Mouse (Mus musculus): ENCODE results near the gene Fibcd1. TPM values are rescaled to one million over a fixed set of nuclear protein-coding genes. Genes with fewer than 3 reads are reported as not detected.

Fibcd1 gene
- total and polyA plus RNA-seq, 2 experiments from 2014 or later: 19.4 to 48.5 TPM

- Histone ChIP-seq H3K27ac (ENCODE audit: low read depth, low read length) (0 out of 2 replicates have a peak overlapping the region, but pooled peaks have one; percentile 38), H3K4me2 (ENCODE audit: low read depth, low read length, poor library complexity, severe bottlenecking) (no peak overlapping the region), H3K4me1 (ENCODE audit: insufficient read depth, low read length) (no peaks in the 10 kb centered on the region), H3K4me3 (ENCODE audit: low read depth, low read length) (no peak overlapping the region), H3K9me3 (ENCODE audit: low read length) (no peaks in the 10 kb centered on the region), H3K9ac (replicated peaks; ENCODE audit: low read length, poor library complexity, severe bottlenecking) (no peak overlapping the region), H3K27me3 (ENCODE audit: insufficient read depth, low read length) (no peaks in the 10 kb centered on the region), H3K36me3 (ENCODE audit: insufficient read depth, low read length) (peaks cover 9% of the 10 kb centered on the region)
- no peak for TF ChIP-seq CTCF (IDR thresholded peaks at IDR 0.05)
- no peak for ATAC-seq (ENCODE audit: low FRiP score)
- WGBS: 77% methylated on average over 8 of the region's 8 CpGs
- DNase-seq (ENCODE audit: low spot score): peak; percentile 67
These were observed 54.5 kb downstream of the Fibcd1 start for GRCm38 (mm10) chr2:31791260-31791659.

DNA sequence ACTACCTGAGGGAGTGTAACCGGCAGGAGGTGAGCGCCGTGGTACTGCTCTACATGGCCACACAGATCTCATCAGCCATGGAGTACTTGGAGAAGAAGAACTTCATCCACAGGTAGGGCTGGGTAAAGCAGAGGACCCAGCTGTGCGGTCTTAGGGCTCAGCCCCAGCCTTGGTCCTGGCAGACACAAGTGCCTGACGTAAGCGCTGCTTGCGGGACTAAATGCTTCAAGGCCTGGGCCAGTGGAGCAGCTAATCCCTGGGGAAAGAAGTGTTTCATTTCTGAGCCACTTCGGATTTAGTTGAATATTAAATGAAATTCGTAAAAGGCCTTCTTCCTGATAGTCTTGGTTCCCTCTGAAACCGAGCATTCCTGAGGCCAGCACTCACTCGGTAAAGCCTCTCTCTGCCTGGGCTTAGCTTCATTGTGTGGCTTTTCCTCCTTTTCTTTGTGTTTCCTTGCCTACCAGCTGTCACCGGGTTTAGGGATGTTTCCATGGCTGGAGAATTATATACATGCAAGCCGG, 55.0 kb downstream of the Fibcd1 start:
- H3K9me3 ChIP-seq (ENCODE audit: low read length): no peaks in the 10 kb centered on the region
- TF ChIP-seq CTCF (IDR thresholded peaks at IDR 0.05): no peak
- no peak overlapping the region for H3K9ac ChIP-seq (replicated peaks; ENCODE audit: low read length, poor library complexity, severe bottlenecking)
- H3K4me1 ChIP-seq (ENCODE audit: insufficient read depth, low read length): no peaks in the 10 kb centered on the region
- H3K4me2 ChIP-seq (ENCODE audit: low read depth, low read length, poor library complexity, severe bottlenecking): no peak overlapping the region
- 62% methylated on average over 13 of the region's 13 CpGs for WGBS
- H3K4me3 ChIP-seq (ENCODE audit: low read depth, low read length): no peak overlapping the region
- H3K27me3 ChIP-seq (ENCODE audit: insufficient read depth, low read length): no peaks in the 10 kb centered on the region
- no peak for ATAC-seq (ENCODE audit: low FRiP score)
- no peak for DNase-seq (ENCODE audit: low spot score)
- peaks cover 8% of the 10 kb centered on the region for H3K36me3 ChIP-seq (ENCODE audit: insufficient read depth, low read length)
- 0 out of 2 replicates have a peak overlapping the region, but pooled peaks have one; percentile 34 for H3K27ac ChIP-seq (ENCODE audit: low read depth, low read length)

GRCm38 (mm10) chr2:31789215-31789614, 56.6 kb downstream of the Fibcd1 start:
- Histone ChIP-seq H3K9me3 (ENCODE audit: low read length) (no peaks in the 10 kb centered on the region), H3K36me3 (ENCODE audit: insufficient read depth, low read length) (peaks cover 15% of the 10 kb centered on the region), H3K9ac (replicated peaks; ENCODE audit: low read length, poor library complexity, severe bottlenecking) (no peak overlapping the region), H3K27me3 (ENCODE audit: insufficient read depth, low read length) (no peaks in the 10 kb centered on the region), H3K27ac (ENCODE audit: low read depth, low read length) (no peak overlapping the region), H3K4me3 (ENCODE audit: low read depth, low read length) (no peak overlapping the region), H3K4me2 (ENCODE audit: low read depth, low read length, poor library complexity, severe bottlenecking) (no peak overlapping the region), H3K4me1 (ENCODE audit: insufficient read depth, low read length) (no peaks in the 10 kb centered on the region)
- DNase-seq (ENCODE audit: low spot score) (no peak), ATAC-seq (ENCODE audit: low FRiP score) (no peak)
- TF ChIP-seq CTCF (IDR thresholded peaks at IDR 0.05): no peak
- WGBS: 81% methylated on average over 2 of the region's 2 CpGs

GRCm38 (mm10) chr2:31788227-31788626, 57.6 kb downstream of the Fibcd1 start:
- 69% methylated on average over 3 of the region's 3 CpGs for WGBS
- Histone ChIP-seq H3K4me2 (ENCODE audit: low read depth, low read length, poor library complexity, severe bottlenecking) (no peak overlapping the region), H3K9me3 (ENCODE audit: low read length) (no peaks in the 10 kb centered on the region), H3K4me3 (ENCODE audit: low read depth, low read length) (no peak overlapping the region), H3K27ac (ENCODE audit: low read depth, low read length) (no peak overlapping the region), H3K36me3 (ENCODE audit: insufficient read depth, low read length) (peaks cover 19% of the 10 kb centered on the region), H3K9ac (replicated peaks; ENCODE audit: low read length, poor library complexity, severe bottlenecking) (no peak overlapping the region), H3K4me1 (ENCODE audit: insufficient read depth, low read length) (no peaks in the 10 kb centered on the region), H3K27me3 (ENCODE audit: insufficient read depth, low read length) (no peaks in the 10 kb centered on the region)
- no peak for ATAC-seq (ENCODE audit: low FRiP score)
- peak; percentile 63 for DNase-seq (ENCODE audit: low spot score)
- TF ChIP-seq CTCF (IDR thresholded peaks at IDR 0.05): peak; percentile 70

- WGBS: 12% methylated on average over 7 of the region's 7 CpGs
These were observed 58.8 kb downstream of the Fibcd1 start for GRCm38 (mm10) chr2:31787029-31787428.

GRCm38 (mm10) chr2:31785074-31785473, 60.7 kb downstream of the Fibcd1 start:
- 40% methylated on average over 9 of the region's 9 CpGs for WGBS

More at GRCm38 (mm10) chr2:31787029-31787428, 58.8 kb downstream of the Fibcd1 start:
- Histone ChIP-seq H3K36me3 (ENCODE audit: insufficient read depth, low read length) (peaks cover 16% of the 10 kb centered on the region), H3K9me3 (ENCODE audit: low read length) (no peaks in the 10 kb centered on the region), H3K9ac (replicated peaks; ENCODE audit: low read length, poor library complexity, severe bottlenecking) (no peak overlapping the region), H3K27me3 (ENCODE audit: insufficient read depth, low read length) (no peaks in the 10 kb centered on the region), H3K27ac (ENCODE audit: low read depth, low read length) (no peak overlapping the region), H3K4me1 (ENCODE audit: insufficient read depth, low read length) (no peaks in the 10 kb centered on the region), H3K4me3 (ENCODE audit: low read depth, low read length) (no peak overlapping the region), H3K4me2 (ENCODE audit: low read depth, low read length, poor library complexity, severe bottlenecking) (no peak overlapping the region)
- peak; percentile 96 for TF ChIP-seq CTCF (IDR thresholded peaks at IDR 0.05)
- peak; percentile 88 for DNase-seq (ENCODE audit: low spot score)
- no peak for ATAC-seq (ENCODE audit: low FRiP score)

More at GRCm38 (mm10) chr2:31785074-31785473, 60.7 kb downstream of the Fibcd1 start:
- peak; percentile 94 for TF ChIP-seq CTCF (IDR thresholded peaks at IDR 0.05)
- H3K9ac ChIP-seq (replicated peaks; ENCODE audit: low read length, poor library complexity, severe bottlenecking): no peak overlapping the region
- no peaks in the 10 kb centered on the region for H3K4me1 ChIP-seq (ENCODE audit: insufficient read depth, low read length)
- H3K4me3 ChIP-seq (ENCODE audit: low read depth, low read length): no peak overlapping the region
- DNase-seq (ENCODE audit: low spot score): peak; percentile 89
- peaks cover 25% of the 10 kb centered on the region for H3K36me3 ChIP-seq (ENCODE audit: insufficient read depth, low read length)
- no peak overlapping the region for H3K4me2 ChIP-seq (ENCODE audit: low read depth, low read length, poor library complexity, severe bottlenecking)
- H3K9me3 ChIP-seq (ENCODE audit: low read length): no peaks in the 10 kb centered on the region
- no peak overlapping the region for H3K27ac ChIP-seq (ENCODE audit: low read depth, low read length)
- peak; percentile 34; the same call in 1 of the 2 replicates for ATAC-seq (ENCODE audit: low FRiP score)
- H3K27me3 ChIP-seq (ENCODE audit: insufficient read depth, low read length): no peaks in the 10 kb centered on the region
